Mouse (Mus musculus): Measurements from ENCODE around the gene Ttk. TPM values are rescaled to one million over a fixed set of nuclear protein-coding genes. Genes with fewer than 3 reads are reported as not detected.

Ttk gene
- total and polyA plus RNA-seq, 3 experiments: 19.9 to 37.2 (median 26.6) TPM

GRCm38 (mm10) chr9:83902086-83902485, 67.6 kb downstream of the Ttk start:
- in situ Hi-C loops (cut with MboI; ENCODE audit: low pct_ligation_motif_present, low pct_unique_long_range_greater_than_20kb, low sequenced_read_pairs) (no loop called here), dilution Hi-C loops (cut with MboI; ENCODE audit: extremely low pct_ligation_motif_present, extremely low pct_unique_long_range_greater_than_20kb, low sequenced_read_pairs) (no loop called here)
- Histone ChIP-seq H3K79me2 (replicated peaks; ENCODE audit: control insufficient read depth, extremely low read depth, insufficient read depth, poor library complexity, severe bottlenecking) (no peaks in the 10 kb centered on the region), H3K36me3 (replicated peaks in 1 of 2; ENCODE audit: control insufficient read depth in 1 of 2, insufficient read depth in 1 of 2, low read length in 1 of 2) (no peaks in the 10 kb centered on the region), H3K4me2 (ENCODE audit: insufficient read depth, low read depth, poor library complexity, severe bottlenecking) (no peak overlapping the region), H3K4me3 (replicated peaks in 1 of 3; ENCODE audit: low read depth in 2 of 3, low read length in 2 of 3, poor library complexity in 1 of 3) (no peak overlapping the region), H3K27me3 (replicated peaks) (no peaks in the 10 kb centered on the region), H3K27ac (ENCODE audit: insufficient read depth, low read depth) (no peak overlapping the region), H3K4me1 (ENCODE audit: control insufficient read depth in 1 of 2, insufficient read depth in 2 of 2) (no peaks in the 10 kb centered on the region), H3K9ac (ENCODE audit: insufficient read depth, low read depth) (no peak overlapping the region), H3K9me3 (replicated peaks; ENCODE audit: low read length) (no peaks in the 10 kb centered on the region)
- no peak for DNase-seq (ENCODE audit: extremely low read depth)
- TF ChIP-seq MYC (IDR thresholded peaks at IDR 0.05; ENCODE audit: low read depth, low read length) (no peak), HCFC1 (IDR thresholded peaks at IDR 0.05; ENCODE audit: low read depth, low read length) (no peak), JUN (IDR thresholded peaks at IDR 0.05; ENCODE audit: insufficient read depth, low read depth, low read length) (no peak), SIN3A (IDR thresholded peaks at IDR 0.05; ENCODE audit: low read length) (no peak), MAX (IDR thresholded peaks at IDR 0.05; ENCODE audit: low read length) (no peak), RAD21 (IDR thresholded peaks at IDR 0.05; ENCODE audit: low read depth, low read length) (no peak), KAT2A (IDR thresholded peaks at IDR 0.05; ENCODE audit: insufficient replicate concordance, low read length) (no peak), MXI1 (IDR thresholded peaks at IDR 0.05; ENCODE audit: low read depth, low read length) (no peak), IRF4 (IDR thresholded peaks at IDR 0.05; ENCODE audit: low read depth, low read length) (no peak), ZC3H11A (IDR thresholded peaks at IDR 0.05; ENCODE audit: low read depth, low read length) (no peak), ZNF384 (IDR thresholded peaks at IDR 0.05; ENCODE audit: low read depth, low read length) (no peak), ELF1 (IDR thresholded peaks at IDR 0.05; ENCODE audit: low read depth, low read length) (no peak), ZKSCAN1 (IDR thresholded peaks at IDR 0.05; ENCODE audit: borderline replicate concordance, low read depth, low read length) (no peak), TCF12 (IDR thresholded peaks at IDR 0.05; ENCODE audit: low read depth, low read length) (no peak), ETS1 (conservative IDR thresholded peaks at IDR 0.05; ENCODE audit: low read depth, low read length) (no peak), MAZ (IDR thresholded peaks at IDR 0.05; ENCODE audit: low read depth, low read length) (no peak)

GRCm38 (mm10) chr9:83905820-83906219, 71.3 kb downstream of the Ttk start:
- TF ChIP-seq SIN3A (IDR thresholded peaks at IDR 0.05; ENCODE audit: low read length) (no peak), USF2 (conservative IDR thresholded peaks at IDR 0.05; ENCODE audit: low read depth, low read length) (no peak), JUND (conservative IDR thresholded peaks at IDR 0.05; ENCODE audit: low read depth, low read length) (no peak), CTCF (conservative IDR thresholded peaks at IDR 0.05 in 1 of 2, IDR thresholded peaks at IDR 0.05 in 1 of 2; ENCODE audit: low read depth in 2 of 2, low read length in 2 of 2) (peak in 1 of 2 experiments; percentile 73; a peak in 2 of 4 replicates), SMC3 (IDR thresholded peaks at IDR 0.05; ENCODE audit: low read depth, low read length) (peak; percentile 57), ZNF384 (IDR thresholded peaks at IDR 0.05; ENCODE audit: low read depth, low read length) (no peak), USF1 (IDR thresholded peaks at IDR 0.05; ENCODE audit: low read depth, low read length) (no peak), TCF12 (IDR thresholded peaks at IDR 0.05; ENCODE audit: low read depth, low read length) (no peak), IRF4 (IDR thresholded peaks at IDR 0.05; ENCODE audit: low read depth, low read length) (no peak), ZC3H11A (IDR thresholded peaks at IDR 0.05; ENCODE audit: low read depth, low read length) (0 out of 2 replicates have a peak, but pooled peaks have one; percentile 2), E2F4 (IDR thresholded peaks at IDR 0.05; ENCODE audit: insufficient replicate concordance, low read depth, low read length) (no peak), POLR2AphosphoS2 (IDR thresholded peaks at IDR 0.05; ENCODE audit: low read depth, low read length) (no peak), NRF1 (IDR thresholded peaks at IDR 0.05; ENCODE audit: low read depth, low read length) (no peak), ETS1 (conservative IDR thresholded peaks at IDR 0.05; ENCODE audit: low read depth, low read length) (no peak), JUN (IDR thresholded peaks at IDR 0.05; ENCODE audit: insufficient read depth, low read depth, low read length) (no peak), MAX (IDR thresholded peaks at IDR 0.05; ENCODE audit: low read length) (no peak), ZMIZ1 (IDR thresholded peaks at IDR 0.05; ENCODE audit: low read depth, low read length) (no peak), GABPA (IDR thresholded peaks at IDR 0.05; ENCODE audit: insufficient replicate concordance, low read depth, low read length) (no peak), ZKSCAN1 (IDR thresholded peaks at IDR 0.05; ENCODE audit: borderline replicate concordance, low read depth, low read length) (no peak), MAFK (IDR thresholded peaks at IDR 0.05; ENCODE audit: insufficient replicate concordance, low read length) (no peak), RAD21 (IDR thresholded peaks at IDR 0.05; ENCODE audit: low read depth, low read length) (peak; percentile 68)
- Histone ChIP-seq H3K4me2 (ENCODE audit: insufficient read depth, low read depth, poor library complexity, severe bottlenecking) (peak overlapping the region; percentile 75; the same call in 1 of the 2 replicates), H3K79me2 (replicated peaks; ENCODE audit: control insufficient read depth, extremely low read depth, insufficient read depth, poor library complexity, severe bottlenecking) (no peaks in the 10 kb centered on the region), H3K4me1 (ENCODE audit: control insufficient read depth in 1 of 2, insufficient read depth in 2 of 2) (no peaks in the 10 kb centered on the region), H3K9me3 (replicated peaks; ENCODE audit: low read length) (no peaks in the 10 kb centered on the region), H3K27me3 (replicated peaks) (no peaks in the 10 kb centered on the region), H3K36me3 (replicated peaks in 1 of 2; ENCODE audit: control insufficient read depth in 1 of 2, insufficient read depth in 1 of 2, low read length in 1 of 2) (no peaks in the 10 kb centered on the region), H3K27ac (ENCODE audit: insufficient read depth, low read depth) (no peak overlapping the region), H3K9ac (ENCODE audit: insufficient read depth, low read depth) (no peak overlapping the region), H3K4me3 (replicated peaks in 1 of 3; ENCODE audit: low read depth in 2 of 3, low read length in 2 of 3, poor library complexity in 1 of 3) (no peak overlapping the region)
- DNase-seq (ENCODE audit: extremely low read depth): peak; percentile 16
- dilution Hi-C loops (cut with MboI; ENCODE audit: extremely low pct_ligation_motif_present, extremely low pct_unique_long_range_greater_than_20kb, low sequenced_read_pairs): no loop called here
- in situ Hi-C loops (cut with MboI; ENCODE audit: low pct_ligation_motif_present, low pct_unique_long_range_greater_than_20kb, low sequenced_read_pairs): no loop called here

Data from CH12.LX (cell line).